Mouse (Mus musculus) ovary, adult 2 months (tissue): ENCODE data around the gene Timm22. TPM values are rescaled to one million over a fixed set of nuclear protein-coding genes. Genes with fewer than 3 reads are reported as not detected.

Source experiments
- polyA plus RNA-seq: library from polyadenylated mRNA; depleted of rRNA; stranded (reverse); fragments of >200 nt; gene quantifications from 2 replicates; pipeline ENCODE4 v1.2.3, GENCODE M21; 2012; rRNA removed

Timm22 gene
- polyA plus RNA-seq = 23.4 and 27.6 TPM in 2 replicates

GRCm38 (mm10) chr11:76406702-76407583, at the start of gene Timm22:
Timm22 (plus strand) TSS chr11:76406952.

GRCm38 (mm10) chr11:76398798-76399586, 7.8 kb upstream of the Timm22 start, which contains the start of gene Nxn:
Nxn (minus strand) TSS chr11:76399140.

Other genes with a start within 250 kb of the Timm22 start
- gene Vps53, start 227.3 kb upstream of the Timm22 start, polyA plus RNA-seq = 20.5 and 23.7 TPM in 2 replicates
- 26.9 and 43.1 TPM in 2 replicates for gene Fam57a, start 227.3 kb upstream of the Timm22 start, polyA plus RNA-seq
- gene Dbil5, start 189.3 kb upstream of the Timm22 start, polyA plus RNA-seq = 0.41 TPM in 1 of 2 replicates, not detected in the other
- gene Gemin4, start 189.3 kb upstream of the Timm22 start, polyA plus RNA-seq = 12.7 and 15.4 TPM in 2 replicates
- 7.4 and 8.3 TPM in 2 replicates for gene Mrm3, start 163.2 kb upstream of the Timm22 start, polyA plus RNA-seq
- 2.7 and 4.1 TPM in 2 replicates for gene Glod4, start 163.2 kb upstream of the Timm22 start, polyA plus RNA-seq
- gene Nxn, start 7.8 kb upstream of the Timm22 start, polyA plus RNA-seq = 47.3 and 48.6 TPM in 2 replicates
- 59.2 and 66.3 TPM in 2 replicates for gene Abr, start 215.4 kb downstream of the Timm22 start, polyA plus RNA-seq